Mouse (Mus musculus): Measurements from ENCODE around the gene Erbb4.

- TF ChIP-seq POLR2A (IDR thresholded peaks at IDR 0.05; ENCODE audit: insufficient read length, low read depth) = no peak
- no peak for TF ChIP-seq REST (IDR thresholded peaks at IDR 0.05; ENCODE audit: insufficient read depth, insufficient read length)
- TF ChIP-seq MYOG (IDR thresholded peaks at IDR 0.05; ENCODE audit: control insufficient read depth in 1 of 3, insufficient read depth in 1 of 3, insufficient read length in 2 of 3, low read depth in 2 of 3) = no peak
- TF ChIP-seq E2F4 (IDR thresholded peaks at IDR 0.05; ENCODE audit: insufficient read depth) = no peak
- no peak for TF ChIP-seq MAX (IDR thresholded peaks at IDR 0.05; ENCODE audit: low read depth)
- TF ChIP-seq TCF12 (IDR thresholded peaks at IDR 0.05; ENCODE audit: insufficient read depth, poor library complexity, severe bottlenecking) = no peak
- no peak for TF ChIP-seq MYOD1 (IDR thresholded peaks at IDR 0.05; ENCODE audit: control insufficient read depth in 1 of 3, insufficient read length in 2 of 3, low read depth in 2 of 3)
- TF ChIP-seq USF1 (IDR thresholded peaks at IDR 0.05; ENCODE audit: low read depth) = no peak
- no peak for TF ChIP-seq POLR2AphosphoS2 (IDR thresholded peaks at IDR 0.05; ENCODE audit: insufficient read length, low read depth)
Measured at GRCm38 (mm10) chr1:68142562-68143350, 965.1 kb downstream of the Erbb4 start.
